Mouse (Mus musculus) liver, adult 2 months (tissue): Measurements from ENCODE around the gene Spem2.

Source experiments
- CTCF ChIP-seq: fragments of 200-500 bp; IDR thresholded peaks from 2 replicates; pipeline ENCODE4 v1.5.1; 2011; ENCODE audit warnings: low read depth, low read length, control low read depth
- POLR2A ChIP-seq: fragments of 200-500 bp; IDR thresholded peaks from 2 replicates; pipeline ENCODE4 v1.6.1; 2011; ENCODE audit warnings: low read length, control low read depth; ENCODE audit not compliant: insufficient read depth; ENCODE audit errors: extremely low read depth

DNA sequence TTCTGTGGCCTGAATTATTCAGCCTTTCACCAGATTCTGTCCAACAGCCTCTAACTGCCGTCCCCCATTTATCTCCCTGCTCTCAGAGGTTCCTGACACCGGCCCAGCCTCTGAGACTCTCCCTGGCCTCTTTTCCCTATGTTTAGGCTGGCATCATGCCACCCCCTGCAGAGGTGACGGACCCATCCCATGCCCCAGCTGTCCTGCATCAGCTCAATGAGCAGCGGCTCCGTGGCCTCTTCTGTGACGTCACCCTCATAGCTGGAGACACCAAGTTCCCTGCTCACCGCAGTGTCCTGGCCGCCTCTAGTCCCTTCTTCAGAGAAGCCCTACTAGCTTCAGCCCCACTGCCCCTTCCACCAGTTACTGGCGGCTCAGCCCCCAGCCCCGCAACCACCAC, 42.5 kb downstream of the Spem2 start:
- TF ChIP-seq CTCF (no peak), POLR2A (no peak)
